Mouse (Mus musculus): ENCODE measurements around the gene Apbb2. TPM values are rescaled to one million over a fixed set of nuclear protein-coding genes. Genes with fewer than 3 reads are reported as not detected.

Gene Apbb2
- polyA plus RNA-seq, 1 experiment from 2014 or later: 29.3 TPM

- no peak overlapping the region for H3K9ac ChIP-seq
Measured at GRCm38 (mm10) chr5:66614940-66615339, 3.6 kb downstream of the Apbb2 start.

GRCm38 (mm10) chr5:66613725-66614124 is 4.9 kb downstream of the Apbb2 start:
- Histone ChIP-seq H3K36me3 (no peaks in the 10 kb centered on the region), H3K27me3 (replicated peaks) (no peaks in the 10 kb centered on the region), H3K4me3 (no peak overlapping the region), H3K27ac (replicated peaks) (peak overlapping the region; percentile 33; the same call in 1 of the 2 replicates), H3K9me3 (no peaks in the 10 kb centered on the region), H3K4me1 (peaks cover 74% of the 10 kb centered on the region), H3K9ac (no peak overlapping the region), H3K4me2 (no peak overlapping the region; the same call in 1 of the 2 replicates)
- ATAC-seq (ENCODE audit: extremely low read depth, insufficient number of reproducible peaks, low FRiP score, low TSS enrichment): no peak
- WGBS: 36% methylated on average over 3 of the region's 3 CpGs

More at GRCm38 (mm10) chr5:66614940-66615339, 3.6 kb downstream of the Apbb2 start:
- Histone ChIP-seq H3K27me3 (replicated peaks) (no peaks in the 10 kb centered on the region), H3K27ac (replicated peaks) (no peak overlapping the region; the same call in 1 of the 2 replicates), H3K4me1 (peaks cover 73% of the 10 kb centered on the region), H3K4me2 (no peak overlapping the region), H3K4me3 (no peak overlapping the region), H3K9me3 (no peaks in the 10 kb centered on the region), H3K36me3 (no peaks in the 10 kb centered on the region)
- 60% methylated on average over 4 of the region's 4 CpGs for WGBS
- ATAC-seq (ENCODE audit: extremely low read depth, insufficient number of reproducible peaks, low FRiP score, low TSS enrichment): no peak

GRCm38 (mm10) chr5:66612964-66613363 is 5.6 kb downstream of the Apbb2 start:
- no peaks in the 10 kb centered on the region for H3K36me3 ChIP-seq
- H3K4me1 ChIP-seq: peaks cover 81% of the 10 kb centered on the region
- 82% methylated on average over 5 of the region's 5 CpGs for WGBS

DNA sequence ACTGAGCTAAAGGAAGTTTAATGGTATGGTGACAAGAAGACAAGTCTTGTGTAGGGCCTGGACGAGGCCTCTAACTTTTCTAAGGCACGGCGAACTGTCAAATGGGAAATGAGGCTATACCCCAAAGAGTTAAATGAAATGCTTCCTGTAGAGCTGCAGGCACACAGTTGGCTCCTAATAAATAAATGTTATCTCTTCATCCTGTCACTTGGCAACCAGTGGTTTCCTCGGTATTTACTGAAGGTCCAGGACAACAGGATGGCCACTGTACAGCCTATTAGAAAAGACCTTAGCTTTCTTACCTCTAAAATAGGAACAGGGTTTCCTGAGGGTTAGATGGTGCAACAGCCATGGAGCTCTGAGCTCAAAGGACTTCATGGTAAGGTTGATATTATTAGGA is 6.7 kb downstream of the Apbb2 start:
- WGBS: 58% methylated on average over 4 of the region's 4 CpGs
- no peaks in the 10 kb centered on the region for H3K27me3 ChIP-seq (replicated peaks)
- H3K27ac ChIP-seq (replicated peaks): no peak overlapping the region
- no peak for ATAC-seq (ENCODE audit: extremely low read depth, insufficient number of reproducible peaks, low FRiP score, low TSS enrichment)
- no peak overlapping the region for H3K9ac ChIP-seq
- no peak overlapping the region for H3K4me2 ChIP-seq
- no peak overlapping the region for H3K4me3 ChIP-seq
- H3K36me3 ChIP-seq: no peaks in the 10 kb centered on the region
- no peaks in the 10 kb centered on the region for H3K9me3 ChIP-seq
- H3K4me1 ChIP-seq: peaks cover 84% of the 10 kb centered on the region

More at GRCm38 (mm10) chr5:66612964-66613363, 5.6 kb downstream of the Apbb2 start:
- H3K9ac ChIP-seq: no peak overlapping the region
- H3K4me2 ChIP-seq: no peak overlapping the region
- no peak overlapping the region for H3K27ac ChIP-seq (replicated peaks)
- ATAC-seq (ENCODE audit: extremely low read depth, insufficient number of reproducible peaks, low FRiP score, low TSS enrichment): no peak
- no peak overlapping the region for H3K4me3 ChIP-seq
- no peaks in the 10 kb centered on the region for H3K9me3 ChIP-seq
- H3K27me3 ChIP-seq (replicated peaks): no peaks in the 10 kb centered on the region

DNA sequence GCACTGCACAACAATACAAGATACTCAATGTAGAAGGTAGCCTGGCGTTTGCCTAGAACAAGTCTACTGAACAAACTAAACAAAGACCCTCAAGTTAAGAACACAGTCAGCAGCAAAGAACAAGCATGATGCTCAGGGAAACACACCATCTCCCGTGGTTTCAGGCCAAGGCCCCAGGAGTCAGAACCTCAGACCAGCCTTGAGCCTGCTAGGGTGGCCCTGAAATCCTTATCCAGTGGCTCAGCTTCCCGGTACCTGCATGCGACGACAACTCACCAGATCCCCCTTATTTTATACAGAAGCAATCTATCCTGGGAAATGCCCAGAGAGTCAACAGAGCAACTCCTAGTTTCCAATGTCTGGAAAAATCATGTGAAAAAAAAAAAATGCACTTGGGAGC is 7.2 kb downstream of the Apbb2 start:
- Histone ChIP-seq H3K27ac (replicated peaks) (no peak overlapping the region), H3K9me3 (no peaks in the 10 kb centered on the region), H3K9ac (no peak overlapping the region), H3K36me3 (no peaks in the 10 kb centered on the region), H3K4me1 (peaks cover 87% of the 10 kb centered on the region), H3K4me2 (no peak overlapping the region), H3K27me3 (replicated peaks) (no peaks in the 10 kb centered on the region), H3K4me3 (no peak overlapping the region)
- 82% methylated on average over 5 of the region's 5 CpGs for WGBS
- ATAC-seq (ENCODE audit: extremely low read depth, insufficient number of reproducible peaks, low FRiP score, low TSS enrichment): no peak

DNA sequence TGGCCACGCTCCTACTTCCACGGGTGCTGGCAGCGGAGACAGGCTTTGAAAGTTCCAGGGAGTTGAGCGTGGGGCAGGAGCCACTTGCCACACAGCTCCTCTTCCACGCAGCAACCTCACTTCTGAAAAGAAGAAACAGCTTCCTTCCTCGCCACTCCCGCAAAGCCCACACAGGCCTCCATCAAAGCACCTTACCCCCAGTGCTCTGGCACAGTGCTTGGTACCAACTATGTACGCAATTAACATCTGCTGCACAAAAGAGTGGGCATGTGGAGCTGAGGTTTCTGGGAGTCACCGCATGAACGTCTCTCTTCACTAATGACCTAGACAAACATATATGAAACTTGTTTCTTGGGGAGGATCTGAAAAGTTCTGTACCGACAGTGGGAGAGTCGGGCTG is 8.3 kb downstream of the Apbb2 start:
- no peak for ATAC-seq (ENCODE audit: extremely low read depth, insufficient number of reproducible peaks, low FRiP score, low TSS enrichment)
- no peaks in the 10 kb centered on the region for H3K36me3 ChIP-seq
- no peaks in the 10 kb centered on the region for H3K9me3 ChIP-seq
- 73% methylated on average over 12 of the region's 12 CpGs for WGBS
- no peaks in the 10 kb centered on the region for H3K27me3 ChIP-seq (replicated peaks)
- H3K4me1 ChIP-seq: peaks cover 95% of the 10 kb centered on the region
- no peak overlapping the region for H3K4me2 ChIP-seq
- H3K4me3 ChIP-seq: no peak overlapping the region
- peak overlapping the region; percentile 37; the same call in 1 of the 2 replicates for H3K9ac ChIP-seq
- H3K27ac ChIP-seq (replicated peaks): peak overlapping the region; percentile 74; the same call in 1 of the 2 replicates

DNA sequence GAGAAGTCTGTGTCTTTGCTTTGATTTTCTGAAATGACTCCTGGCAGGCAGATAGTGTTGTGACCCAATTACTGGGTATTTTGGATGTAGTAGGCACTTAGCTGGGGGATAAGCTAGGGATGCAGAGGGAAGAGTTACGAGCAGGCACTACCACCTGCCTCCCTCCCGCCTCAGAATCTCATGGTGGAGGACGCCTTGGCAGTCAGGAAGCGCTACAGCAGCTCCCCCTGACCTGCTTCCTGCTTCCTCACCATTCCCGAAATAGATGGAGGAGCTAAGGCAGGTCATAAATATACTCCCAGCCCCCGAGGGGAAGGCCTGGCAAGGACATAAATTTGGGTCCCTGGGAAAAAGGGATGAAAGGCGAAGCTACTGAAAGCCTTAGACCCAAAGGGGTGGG is 9.3 kb downstream of the Apbb2 start:
- Histone ChIP-seq H3K9ac (peak overlapping the region; percentile 52; the same call in 1 of the 2 replicates), H3K4me1 (peaks cover 91% of the 10 kb centered on the region), H3K27ac (replicated peaks) (peak overlapping the region; percentile 74), H3K9me3 (no peaks in the 10 kb centered on the region), H3K27me3 (replicated peaks) (no peaks in the 10 kb centered on the region), H3K4me3 (no peak overlapping the region), H3K36me3 (no peaks in the 10 kb centered on the region), H3K4me2 (peak overlapping the region; percentile 38)
- no peak; the same call in 1 of the 2 replicates for ATAC-seq (ENCODE audit: extremely low read depth, insufficient number of reproducible peaks, low FRiP score, low TSS enrichment)
- WGBS: 31% methylated on average over 7 of the region's 7 CpGs

DNA sequence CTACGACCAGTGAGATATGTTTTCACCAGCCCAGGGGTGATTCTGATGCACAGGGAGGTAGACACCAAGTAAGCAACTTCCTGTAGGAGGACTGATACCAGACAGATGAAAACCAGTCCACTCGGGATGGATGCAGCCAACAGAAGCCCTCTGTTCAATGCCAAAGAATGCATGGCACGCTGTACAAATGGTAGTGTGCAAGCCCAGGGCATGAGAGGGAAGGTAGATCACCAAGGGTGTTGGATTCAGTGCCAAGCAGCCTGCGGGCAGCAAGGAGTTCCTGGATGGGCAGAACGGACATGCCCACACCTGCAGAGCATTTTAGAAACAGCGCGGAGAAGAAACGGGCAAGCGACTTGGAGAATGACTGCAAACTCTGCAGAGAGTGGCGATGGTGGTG is 10.8 kb downstream of the Apbb2 start:
- 77% methylated on average over 10 of the region's 10 CpGs for WGBS
- Histone ChIP-seq H3K36me3 (no peaks in the 10 kb centered on the region), H3K4me1 (peaks cover 90% of the 10 kb centered on the region), H3K9me3 (no peaks in the 10 kb centered on the region), H3K27ac (replicated peaks) (no peak overlapping the region), H3K4me3 (no peak overlapping the region), H3K4me2 (no peak overlapping the region), H3K9ac (no peak overlapping the region), H3K27me3 (replicated peaks) (no peaks in the 10 kb centered on the region)
- no peak for ATAC-seq (ENCODE audit: extremely low read depth, insufficient number of reproducible peaks, low FRiP score, low TSS enrichment)

DNA sequence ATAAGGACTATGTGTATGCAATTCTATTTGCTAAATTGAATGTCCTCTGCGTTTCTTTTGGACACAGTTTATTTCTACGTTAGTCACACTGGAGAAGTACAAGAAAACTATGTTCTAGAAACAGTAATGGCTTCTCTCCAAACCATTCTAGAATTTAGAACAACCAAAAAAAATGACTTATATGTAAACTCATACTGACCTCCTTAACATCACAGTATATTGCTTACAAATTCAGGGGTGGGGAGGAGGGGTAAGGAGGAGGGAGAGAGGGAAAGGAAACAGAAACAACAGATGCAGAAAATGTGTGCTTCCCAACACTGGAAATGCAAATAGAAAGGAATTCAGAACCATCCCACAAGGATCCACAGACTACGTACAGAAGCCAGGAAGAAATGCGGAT is 11.4 kb downstream of the Apbb2 start:
- no peak overlapping the region for H3K27ac ChIP-seq (replicated peaks)
- WGBS: 69% methylated on average over 4 of the region's 4 CpGs
- H3K9ac ChIP-seq: no peak overlapping the region
- no peaks in the 10 kb centered on the region for H3K36me3 ChIP-seq
- no peak overlapping the region for H3K4me2 ChIP-seq
- H3K27me3 ChIP-seq (replicated peaks): no peaks in the 10 kb centered on the region
- ATAC-seq (ENCODE audit: extremely low read depth, insufficient number of reproducible peaks, low FRiP score, low TSS enrichment): no peak
- no peak overlapping the region for H3K4me3 ChIP-seq
- no peaks in the 10 kb centered on the region for H3K9me3 ChIP-seq
- peaks cover 92% of the 10 kb centered on the region for H3K4me1 ChIP-seq

DNA sequence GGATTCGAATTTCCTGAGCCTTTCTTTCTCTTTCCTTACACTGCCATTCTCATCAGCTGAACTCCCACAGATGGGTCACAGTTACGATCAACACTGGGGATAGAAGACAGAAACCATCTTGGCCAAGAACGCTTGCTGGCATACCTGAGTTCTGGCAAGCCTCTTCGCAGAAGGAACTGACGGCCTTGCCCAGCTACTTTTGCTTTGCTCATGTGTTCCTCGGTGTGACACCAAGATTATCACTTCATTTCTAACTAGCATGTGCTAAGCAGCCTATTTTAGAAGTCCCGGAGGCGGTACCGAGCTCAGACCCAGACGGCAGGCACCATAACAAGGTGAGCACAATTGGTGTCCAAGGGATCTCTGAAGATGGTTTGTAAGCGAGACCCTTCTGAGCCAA is 12.9 kb downstream of the Apbb2 start:
- Histone ChIP-seq H3K36me3 (no peaks in the 10 kb centered on the region), H3K4me1 (peaks cover 79% of the 10 kb centered on the region)
- no peak for ATAC-seq (ENCODE audit: extremely low read depth, insufficient number of reproducible peaks, low FRiP score, low TSS enrichment)

GRCm38 (mm10) chr5:66604423-66604822 is 14.2 kb downstream of the Apbb2 start:
- Histone ChIP-seq H3K36me3 (no peaks in the 10 kb centered on the region), H3K9ac (no peak overlapping the region), H3K4me3 (no peak overlapping the region), H3K27ac (replicated peaks) (peak overlapping the region; percentile 76), H3K27me3 (replicated peaks) (no peaks in the 10 kb centered on the region), H3K4me2 (no peak overlapping the region), H3K4me1 (peaks cover 73% of the 10 kb centered on the region), H3K9me3 (peaks cover 5% of the 10 kb centered on the region; the same call in 1 of the 2 replicates)
- 75% methylated on average over 4 of the region's 4 CpGs for WGBS
- ATAC-seq (ENCODE audit: extremely low read depth, insufficient number of reproducible peaks, low FRiP score, low TSS enrichment): no peak

More for the DNA sequence above, 12.9 kb downstream of the Apbb2 start:
- no peak overlapping the region for H3K4me3 ChIP-seq
- no peaks in the 10 kb centered on the region for H3K27me3 ChIP-seq (replicated peaks)
- WGBS: 77% methylated on average over 11 of the region's 11 CpGs
- H3K27ac ChIP-seq (replicated peaks): no peak overlapping the region
- H3K9me3 ChIP-seq: peaks cover 5% of the 10 kb centered on the region; the same call in 1 of the 2 replicates
- no peak overlapping the region for H3K9ac ChIP-seq
- no peak overlapping the region for H3K4me2 ChIP-seq

DNA sequence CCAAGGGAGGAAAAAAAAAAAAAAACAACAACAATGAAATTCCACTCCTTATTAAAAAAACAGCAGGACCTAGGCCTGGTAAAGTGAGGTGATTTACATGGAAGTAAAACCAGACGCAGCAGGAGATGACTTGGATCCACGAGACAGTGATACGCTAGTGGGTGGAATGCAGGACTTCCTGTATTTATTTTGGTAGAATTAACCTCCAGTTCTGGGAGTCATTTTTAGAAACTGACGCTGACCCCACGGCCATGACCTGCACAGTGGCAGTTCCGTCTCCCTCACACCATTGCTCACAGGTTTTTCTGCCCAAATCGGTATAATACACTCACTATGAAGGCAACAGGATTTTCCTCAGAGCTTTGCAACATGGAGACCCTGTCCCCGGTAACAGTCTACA is 14.8 kb downstream of the Apbb2 start:
- Histone ChIP-seq H3K36me3 (no peaks in the 10 kb centered on the region), H3K9ac (no peak overlapping the region; the same call in 1 of the 2 replicates), H3K4me1 (peaks cover 66% of the 10 kb centered on the region), H3K4me2 (peak overlapping the region; percentile 44), H3K27me3 (replicated peaks) (no peaks in the 10 kb centered on the region), H3K27ac (replicated peaks) (peak overlapping the region; percentile 76), H3K9me3 (peaks cover 5% of the 10 kb centered on the region; the same call in 1 of the 2 replicates), H3K4me3 (no peak overlapping the region)
- no peak for ATAC-seq (ENCODE audit: extremely low read depth, insufficient number of reproducible peaks, low FRiP score, low TSS enrichment)
- WGBS: 23% methylated on average over 8 of the region's 8 CpGs
